Mouse (Mus musculus): ENCODE data around the gene Bcor. TPM values are rescaled to one million over a fixed set of nuclear protein-coding genes. Genes with fewer than 3 reads are reported as not detected.

Gene Bcor
- total RNA-seq, 1 experiment from 2014 or later: 42.0 TPM

DNA sequence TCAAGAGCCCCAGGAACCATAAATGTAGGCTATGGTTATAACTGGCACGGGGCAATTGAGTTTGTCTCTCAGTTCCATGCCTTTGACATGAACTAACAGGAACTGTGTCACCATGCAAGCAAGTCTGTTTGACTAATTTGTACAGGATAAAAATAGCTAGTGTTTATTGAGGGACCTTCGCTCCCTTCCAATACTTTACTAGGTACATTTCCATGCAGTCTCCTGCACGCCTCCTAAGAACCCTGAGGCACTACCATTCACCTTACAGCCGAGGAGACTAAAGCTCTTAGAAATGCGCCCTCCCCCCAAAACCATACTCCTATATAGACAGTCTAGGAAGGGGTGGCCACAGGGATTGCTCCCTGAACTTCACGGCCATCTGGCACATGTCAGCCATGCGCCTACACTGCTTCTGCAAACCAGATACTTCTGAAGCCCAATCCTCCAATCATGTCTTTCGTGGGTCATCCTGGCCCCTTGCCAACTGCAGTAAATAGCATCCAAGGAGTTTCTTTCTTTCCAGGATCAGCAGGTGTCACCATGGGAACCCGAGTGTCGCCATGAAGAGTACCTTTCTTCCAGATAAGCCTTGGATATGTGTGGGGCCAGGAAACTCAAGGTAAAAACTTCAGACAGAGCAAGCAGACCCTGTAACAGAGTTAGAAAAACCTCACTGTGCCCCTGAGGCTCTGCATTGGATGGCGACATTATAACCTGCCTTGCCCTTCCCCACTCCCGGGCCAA, 63.2 kb downstream of the Bcor start:
- no peak for ATAC-seq (replicated peaks in 1 of 2; ENCODE audit: insufficient read depth in 1 of 2, low FRiP score in 2 of 2, low TSS enrichment in 1 of 2, low read depth in 1 of 2, poor library complexity in 2 of 2, severe bottlenecking in 2 of 2)

DNA sequence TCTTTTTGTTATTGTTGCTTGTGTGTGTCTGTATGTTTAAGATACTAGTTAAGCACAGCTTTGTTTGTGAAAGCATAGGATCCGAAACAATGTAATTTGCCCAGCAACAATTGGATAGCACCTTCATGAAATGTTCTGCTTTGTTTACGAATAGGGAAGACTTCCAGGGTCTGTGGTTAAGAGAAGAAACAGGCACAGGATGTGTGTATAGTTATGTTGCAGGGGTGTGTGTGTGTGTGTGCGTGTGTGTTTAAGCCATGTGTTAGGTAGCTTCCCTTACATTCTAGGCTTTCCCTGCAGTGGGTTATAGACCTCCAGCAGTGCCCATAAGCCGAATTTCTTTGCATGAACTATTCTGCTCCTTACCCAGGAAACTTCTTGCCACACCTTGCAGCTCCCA, 66.8 kb downstream of the Bcor start:
- no peak for ATAC-seq (replicated peaks in 1 of 2; ENCODE audit: insufficient read depth in 1 of 2, low FRiP score in 2 of 2, low TSS enrichment in 1 of 2, low read depth in 1 of 2, poor library complexity in 2 of 2, severe bottlenecking in 2 of 2)

DNA sequence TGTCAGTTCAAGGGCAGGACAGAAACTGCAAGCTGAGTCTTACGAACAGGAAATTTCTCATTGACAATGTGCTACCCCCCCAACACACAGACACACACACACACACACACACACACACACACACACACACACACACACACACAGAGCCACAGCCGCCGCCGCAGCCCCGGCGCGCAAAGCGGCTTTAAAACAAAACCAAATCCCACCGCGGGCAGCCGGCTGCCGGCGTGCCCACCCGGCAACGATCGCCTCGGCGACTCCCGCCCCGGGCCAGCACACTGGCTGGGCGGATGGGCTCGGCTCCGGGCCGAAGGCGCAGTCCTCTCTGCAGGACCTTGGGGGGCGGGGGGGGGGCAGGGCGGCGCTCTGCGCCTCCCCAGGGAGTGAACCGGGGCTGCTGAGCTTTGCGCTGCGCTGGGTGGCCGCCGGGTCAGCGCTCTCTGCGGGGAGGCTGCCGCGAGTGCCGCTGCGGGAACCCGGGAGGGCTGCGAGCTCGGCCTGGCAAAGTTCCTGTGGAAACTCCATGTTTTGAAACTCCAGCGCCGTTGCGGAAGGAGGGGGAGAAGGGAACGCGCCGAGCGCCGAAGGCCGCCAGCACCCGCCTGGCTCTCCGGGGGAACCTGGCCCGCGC, 68.6 kb downstream of the Bcor start:
- no peak for ATAC-seq (replicated peaks in 1 of 2; ENCODE audit: insufficient read depth in 1 of 2, low FRiP score in 2 of 2, low TSS enrichment in 1 of 2, low read depth in 1 of 2, poor library complexity in 2 of 2, severe bottlenecking in 2 of 2)

DNA sequence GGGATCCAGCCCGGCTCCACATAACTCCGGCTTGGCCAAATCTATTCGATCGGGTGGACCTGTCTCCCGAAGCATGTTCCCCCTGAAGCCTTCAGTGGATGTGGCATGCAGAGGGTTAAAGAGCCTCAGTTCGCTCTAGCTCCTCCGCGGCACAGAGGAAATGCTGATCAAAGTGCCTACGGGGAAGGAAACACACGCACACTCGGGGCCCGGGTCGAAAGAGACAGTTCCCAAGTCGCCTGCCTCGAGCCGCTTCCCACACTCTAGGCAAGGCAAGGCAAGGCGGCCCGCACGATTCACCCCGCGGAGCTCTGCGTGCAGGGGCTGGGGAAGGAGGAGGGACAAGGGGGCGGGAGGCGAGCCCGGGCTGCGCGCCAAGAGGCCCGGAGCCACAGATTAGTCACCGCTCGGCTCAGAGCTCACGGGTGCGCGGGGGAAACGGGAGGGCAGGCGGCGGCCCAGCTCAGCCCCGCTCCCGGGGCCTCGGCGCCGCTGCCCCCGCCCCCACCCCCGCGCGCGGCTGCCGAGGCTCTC, 69.2 kb downstream of the Bcor start:
- peak; percentile 18 to 29; a peak in 2 of 4 replicates for ATAC-seq (replicated peaks in 1 of 2; ENCODE audit: insufficient read depth in 1 of 2, low FRiP score in 2 of 2, low TSS enrichment in 1 of 2, low read depth in 1 of 2, poor library complexity in 2 of 2, severe bottlenecking in 2 of 2)

DNA sequence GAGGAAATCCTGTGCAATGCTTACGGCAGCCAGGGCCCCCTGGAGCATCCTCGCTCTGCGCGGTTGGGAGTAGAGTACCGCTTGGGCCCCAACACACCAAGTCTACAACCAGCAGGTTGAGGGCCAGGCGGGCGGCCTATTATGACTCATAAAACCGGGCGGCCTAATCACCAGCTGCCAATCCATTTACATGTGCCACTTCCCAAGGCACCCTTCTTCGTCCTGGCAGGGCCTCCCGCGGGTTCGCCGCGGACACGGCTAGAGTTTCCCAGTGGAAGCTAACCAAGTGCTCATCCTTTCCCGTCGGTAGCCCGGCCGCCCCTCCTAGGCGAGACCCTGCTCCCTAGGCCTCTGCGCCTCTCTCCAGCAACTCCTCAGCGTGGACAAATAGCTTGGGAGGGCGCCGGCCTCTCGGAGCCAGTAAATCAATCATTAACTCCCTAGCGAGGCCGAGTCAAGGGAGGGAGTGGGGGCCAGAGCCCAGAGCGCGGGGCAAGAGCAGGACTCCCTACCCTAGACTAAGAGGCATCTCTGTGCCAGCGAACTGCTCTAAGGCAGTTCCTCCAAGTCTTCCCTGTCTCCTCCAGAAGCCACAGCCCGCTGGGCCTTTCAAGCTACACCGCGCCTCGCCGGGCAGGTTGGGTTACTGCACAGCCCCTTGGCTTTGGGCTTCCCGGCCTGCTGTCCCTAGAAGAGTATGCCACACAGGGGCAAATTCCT, 69.8 kb downstream of the Bcor start:
- ATAC-seq (replicated peaks in 1 of 2; ENCODE audit: insufficient read depth in 1 of 2, low FRiP score in 2 of 2, low TSS enrichment in 1 of 2, low read depth in 1 of 2, poor library complexity in 2 of 2, severe bottlenecking in 2 of 2): no peak

DNA sequence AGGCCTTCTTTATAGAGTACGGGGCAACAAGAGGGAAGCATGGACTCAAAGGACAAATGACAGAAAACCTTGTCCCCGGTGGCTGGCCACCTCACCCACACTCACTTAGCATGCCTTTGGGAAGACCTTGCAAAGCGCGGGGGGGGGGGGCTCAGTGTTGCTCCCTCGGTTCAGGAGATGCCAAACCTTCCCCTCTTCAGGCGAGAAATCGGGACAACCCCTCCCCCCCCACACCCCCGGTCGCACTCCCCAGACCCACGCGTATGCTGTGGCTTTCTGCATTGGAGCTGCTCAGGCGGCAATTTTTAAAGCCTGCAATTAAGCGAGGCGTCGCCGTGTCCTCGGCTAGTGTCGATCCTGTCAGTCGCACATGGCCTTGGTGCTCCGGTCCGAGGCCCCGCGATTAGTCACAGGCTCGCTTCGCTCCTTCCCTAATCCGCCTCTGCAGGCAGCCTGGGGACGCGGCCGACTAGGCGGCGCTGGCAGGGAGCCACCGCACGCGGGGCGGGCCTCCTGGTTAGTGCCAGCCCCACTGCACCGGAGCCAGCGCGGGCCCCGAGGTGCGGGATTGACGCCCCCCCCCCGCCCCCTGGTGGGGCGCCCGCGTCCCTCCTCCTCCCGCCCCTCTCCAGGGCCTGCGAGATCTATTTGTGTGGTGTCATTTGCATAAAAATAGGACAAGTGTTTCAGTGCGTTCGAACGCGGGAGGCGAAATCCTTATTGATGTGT, 70.6 kb downstream of the Bcor start:
- peak in 1 of 2 experiments; percentile 30; a peak in 1 of 4 replicates for ATAC-seq (replicated peaks in 1 of 2; ENCODE audit: insufficient read depth in 1 of 2, low FRiP score in 2 of 2, low TSS enrichment in 1 of 2, low read depth in 1 of 2, poor library complexity in 2 of 2, severe bottlenecking in 2 of 2)

DNA sequence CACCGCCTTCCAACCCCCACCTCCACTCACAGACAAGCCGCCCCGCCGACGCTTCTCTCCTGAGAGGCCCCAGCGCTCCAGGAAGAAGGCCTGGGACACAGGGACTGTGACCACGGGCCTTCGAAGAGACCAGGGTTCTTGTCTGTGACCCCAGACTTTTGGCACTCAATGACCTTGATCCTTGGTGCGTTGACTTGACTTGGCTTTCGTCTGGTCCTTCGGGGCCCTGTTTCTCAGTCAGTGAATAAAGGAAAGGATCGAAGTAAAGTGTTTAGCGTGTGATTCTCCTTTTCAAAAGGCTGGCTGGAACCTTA, 71.2 kb downstream of the Bcor start:
- no peak for ATAC-seq (replicated peaks in 1 of 2; ENCODE audit: insufficient read depth in 1 of 2, low FRiP score in 2 of 2, low TSS enrichment in 1 of 2, low read depth in 1 of 2, poor library complexity in 2 of 2, severe bottlenecking in 2 of 2)

DNA sequence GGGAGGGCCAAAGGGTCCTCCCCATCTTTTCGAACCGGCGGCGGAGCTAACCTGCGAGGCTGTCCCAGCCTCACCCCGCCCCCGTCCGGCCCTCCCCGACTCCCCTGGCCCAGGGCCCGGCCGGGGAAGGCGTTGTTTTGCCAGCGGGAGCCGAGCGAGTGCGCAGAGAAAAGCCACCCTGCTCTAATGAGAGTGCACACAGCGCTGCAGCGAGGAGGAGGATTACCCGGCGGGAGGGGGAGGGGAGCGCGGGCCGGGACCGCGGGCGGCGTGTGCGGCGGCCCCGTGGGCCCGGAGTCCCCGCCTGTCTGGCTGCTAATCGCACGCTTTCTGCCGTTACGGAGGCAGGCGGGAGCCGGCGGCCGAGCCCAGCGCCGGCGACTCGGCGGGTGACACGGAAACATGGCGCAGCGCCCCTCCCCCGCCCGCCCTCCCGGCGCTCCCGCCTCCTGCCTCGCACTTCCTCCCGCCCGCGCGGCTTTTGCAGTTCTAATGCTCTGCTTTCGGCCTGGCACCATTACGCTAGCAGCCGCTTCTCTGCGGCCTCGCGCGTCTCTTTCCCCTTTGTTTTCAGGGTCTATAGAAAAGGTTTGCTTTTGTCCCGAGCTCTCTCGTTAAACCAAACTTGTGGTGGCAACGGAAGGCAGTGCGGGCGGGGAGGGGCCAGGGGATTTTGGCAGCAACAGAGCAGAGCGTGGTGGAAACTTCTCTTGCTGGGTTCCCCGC, 71.7 kb downstream of the Bcor start:
- peak; percentile 34 to 48; a peak in 3 of 4 replicates for ATAC-seq (replicated peaks in 1 of 2; ENCODE audit: insufficient read depth in 1 of 2, low FRiP score in 2 of 2, low TSS enrichment in 1 of 2, low read depth in 1 of 2, poor library complexity in 2 of 2, severe bottlenecking in 2 of 2)

DNA sequence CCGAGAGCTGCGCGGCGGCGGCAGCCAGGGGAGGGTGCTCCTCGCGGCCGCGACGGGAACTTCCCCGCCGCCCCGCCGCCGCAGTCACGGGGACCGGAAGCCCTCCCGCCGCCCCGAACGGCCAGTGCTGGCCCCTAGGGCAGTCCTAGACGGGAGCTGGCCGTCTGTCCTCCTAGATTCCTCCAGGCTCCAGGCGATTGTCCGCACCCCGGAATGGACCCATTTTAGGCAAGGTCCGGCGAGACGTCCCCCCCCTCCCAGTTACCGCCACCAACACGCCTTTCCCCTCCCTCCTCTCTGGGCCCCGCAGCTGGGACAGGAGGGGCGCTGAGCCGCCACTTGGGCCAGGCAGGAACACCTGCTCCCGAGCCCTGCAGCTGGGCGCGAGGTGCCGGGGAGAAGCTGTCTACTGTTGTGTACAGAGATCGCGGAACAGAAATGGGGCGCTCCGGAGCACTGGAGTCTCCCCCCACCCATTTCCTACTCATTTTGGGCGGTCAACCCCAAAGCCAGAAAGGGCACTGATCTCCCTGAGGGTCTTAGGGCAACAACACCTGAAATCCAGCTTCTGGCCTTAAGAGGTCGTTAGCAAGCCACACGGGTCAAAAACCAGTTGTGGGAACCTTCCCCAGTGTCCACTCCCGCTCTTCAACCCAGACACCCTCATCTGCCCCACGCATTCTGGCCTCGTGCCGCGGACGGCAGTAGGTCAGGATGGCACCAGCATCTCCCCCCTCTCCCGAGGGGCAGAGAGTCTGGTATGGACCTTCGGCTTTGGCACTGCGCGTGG, 72.4 kb downstream of the Bcor start:
- 0 out of 4 replicates have a peak, but pooled peaks of 1 of the 2 experiments have one; percentile 26 for ATAC-seq (replicated peaks in 1 of 2; ENCODE audit: insufficient read depth in 1 of 2, low FRiP score in 2 of 2, low TSS enrichment in 1 of 2, low read depth in 1 of 2, poor library complexity in 2 of 2, severe bottlenecking in 2 of 2)

DNA sequence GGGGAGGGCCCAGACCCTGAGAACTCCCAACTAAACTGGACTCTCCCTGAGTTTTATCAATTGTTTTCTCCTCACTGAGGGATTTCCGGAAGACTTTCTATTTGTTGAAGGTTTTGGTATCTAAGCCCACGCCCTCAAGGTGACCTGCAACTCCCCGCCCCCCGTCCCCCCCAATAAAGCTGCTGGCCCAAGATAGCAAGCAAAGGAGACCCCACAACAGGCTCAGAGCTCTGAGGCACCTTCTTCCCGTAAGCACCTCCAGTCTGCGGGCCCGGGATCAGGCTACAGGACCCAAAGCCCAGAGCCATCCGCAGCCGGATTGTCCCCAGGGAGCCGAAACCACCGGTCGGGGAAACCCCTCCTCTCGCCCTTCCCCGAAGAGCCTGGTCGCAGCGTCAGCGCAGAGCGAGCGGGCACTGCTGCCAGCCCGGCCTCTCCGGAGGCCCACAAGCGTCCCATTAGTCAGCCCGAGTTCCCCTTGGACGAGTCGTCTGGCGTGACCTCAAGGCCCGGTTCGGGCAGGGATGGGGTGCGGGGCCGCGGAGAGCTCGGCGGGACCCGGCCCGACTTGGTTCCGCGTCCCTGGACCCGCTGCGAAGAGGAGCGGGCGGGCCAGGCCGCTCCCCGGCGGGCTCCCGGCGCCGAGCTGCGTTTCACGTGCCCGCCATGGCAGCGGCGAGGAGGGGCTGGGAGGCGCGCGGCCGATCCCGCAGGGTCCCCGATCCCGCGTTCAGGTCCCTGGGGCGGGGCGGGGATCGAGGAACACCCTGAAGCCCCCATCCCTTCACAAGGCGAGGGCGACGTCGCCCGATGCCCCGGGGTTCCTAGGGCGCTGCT, 73.3 kb downstream of the Bcor start:
- no peak for ATAC-seq (replicated peaks in 1 of 2; ENCODE audit: insufficient read depth in 1 of 2, low FRiP score in 2 of 2, low TSS enrichment in 1 of 2, low read depth in 1 of 2, poor library complexity in 2 of 2, severe bottlenecking in 2 of 2)

DNA sequence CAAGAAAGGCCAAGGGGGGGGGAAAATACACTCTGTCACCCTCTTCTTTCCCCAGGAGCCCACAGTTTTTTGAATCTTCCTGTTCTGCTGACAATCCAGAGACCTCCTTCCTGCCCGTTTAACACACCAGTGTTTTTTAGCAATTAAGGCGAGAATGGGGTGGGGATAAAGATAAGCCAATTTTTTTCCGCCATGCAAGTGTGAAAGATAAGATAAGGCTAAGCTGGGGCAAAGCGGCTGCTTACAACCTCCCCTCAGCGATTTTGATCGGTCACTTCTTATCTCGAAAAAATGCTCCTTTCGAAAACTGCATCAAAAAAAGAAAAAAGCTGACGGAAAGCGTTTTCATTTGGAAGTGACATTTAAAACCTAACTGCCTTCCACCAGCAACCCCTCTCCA, 74.2 kb downstream of the Bcor start:
- ATAC-seq (replicated peaks in 1 of 2; ENCODE audit: insufficient read depth in 1 of 2, low FRiP score in 2 of 2, low TSS enrichment in 1 of 2, low read depth in 1 of 2, poor library complexity in 2 of 2, severe bottlenecking in 2 of 2): no peak

DNA sequence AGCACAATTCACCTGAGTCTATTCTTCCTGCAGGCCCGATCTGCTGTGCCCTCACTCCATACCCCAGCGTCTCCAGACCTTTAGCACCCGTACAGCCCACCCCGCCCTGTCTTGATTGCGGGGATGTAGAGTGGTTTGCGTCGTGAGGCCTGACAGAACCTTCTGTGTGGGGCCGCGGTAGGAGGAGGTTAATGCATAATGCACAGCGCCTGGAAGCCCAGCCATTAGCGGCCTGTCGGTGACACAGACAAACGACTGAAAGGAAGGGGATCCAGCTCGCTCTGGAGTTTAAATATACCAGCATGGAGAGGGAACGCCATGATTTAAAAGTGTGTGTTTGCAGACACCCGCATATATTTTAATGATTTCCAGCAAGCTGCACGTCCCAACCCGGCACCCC, 74.9 kb downstream of the Bcor start:
- no peak for ATAC-seq (replicated peaks in 1 of 2; ENCODE audit: insufficient read depth in 1 of 2, low FRiP score in 2 of 2, low TSS enrichment in 1 of 2, low read depth in 1 of 2, poor library complexity in 2 of 2, severe bottlenecking in 2 of 2)

DNA sequence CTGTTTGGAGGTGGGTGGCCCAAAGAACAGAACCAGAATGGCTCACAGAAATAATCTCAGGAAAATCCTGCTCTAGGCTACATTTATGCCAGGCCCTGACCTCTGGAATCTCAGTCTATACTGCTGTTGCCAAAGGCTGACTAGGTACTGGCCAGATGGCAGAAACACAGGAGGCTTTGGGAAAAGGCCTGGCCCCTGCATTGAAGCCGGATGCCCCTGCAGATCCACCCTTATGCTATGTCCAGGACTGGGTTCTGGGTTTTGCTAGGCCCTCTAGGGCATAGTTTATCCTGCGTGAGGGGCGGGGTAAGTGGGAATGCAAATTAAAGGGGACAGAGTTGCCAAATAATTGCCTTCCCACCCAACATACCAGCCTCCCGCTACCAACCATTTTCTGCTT, 75.5 kb downstream of the Bcor start:
- no peak for ATAC-seq (replicated peaks in 1 of 2; ENCODE audit: insufficient read depth in 1 of 2, low FRiP score in 2 of 2, low TSS enrichment in 1 of 2, low read depth in 1 of 2, poor library complexity in 2 of 2, severe bottlenecking in 2 of 2)

DNA sequence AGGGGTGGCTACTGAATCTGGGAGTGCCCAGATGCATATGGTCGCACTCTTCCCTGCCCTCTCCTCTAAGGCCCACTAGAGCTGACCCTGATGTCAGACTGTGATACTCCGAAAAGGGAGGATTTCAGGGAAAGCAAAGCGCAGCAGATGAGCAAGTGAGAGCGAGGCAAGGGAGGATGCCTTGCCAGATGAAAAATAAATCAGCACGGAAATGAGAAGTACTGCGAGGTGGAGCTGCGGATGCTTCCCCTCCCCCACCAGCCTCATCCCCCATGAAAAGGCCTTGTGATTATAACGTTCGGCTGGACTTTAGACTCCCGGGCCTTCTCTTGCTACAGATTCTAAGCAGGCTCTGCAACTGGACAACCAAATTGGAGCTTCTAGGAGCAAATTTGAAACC, 76.5 kb downstream of the Bcor start:
- no peak for ATAC-seq (replicated peaks in 1 of 2; ENCODE audit: insufficient read depth in 1 of 2, low FRiP score in 2 of 2, low TSS enrichment in 1 of 2, low read depth in 1 of 2, poor library complexity in 2 of 2, severe bottlenecking in 2 of 2)

DNA sequence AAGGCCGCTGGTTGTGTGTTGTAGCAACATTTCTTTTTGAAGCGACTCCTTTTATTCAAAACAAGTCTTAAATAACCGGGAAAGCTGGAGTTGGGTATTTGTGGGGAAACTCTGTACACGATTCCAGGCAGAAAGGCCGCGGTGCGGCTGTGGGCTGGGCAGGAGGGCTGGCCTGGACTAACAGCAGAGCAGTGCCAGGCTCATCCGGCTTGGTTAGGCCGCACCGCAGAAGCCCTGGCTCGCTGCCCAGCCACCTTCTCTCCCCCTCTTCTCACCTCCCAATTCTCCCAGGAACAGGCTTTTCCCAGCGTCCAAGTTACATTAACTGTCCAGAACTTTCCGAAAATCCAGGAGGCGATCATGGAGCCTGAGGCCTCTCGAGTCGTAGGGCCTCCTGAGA, 77.4 kb downstream of the Bcor start:
- no peak for ATAC-seq (replicated peaks in 1 of 2; ENCODE audit: insufficient read depth in 1 of 2, low FRiP score in 2 of 2, low TSS enrichment in 1 of 2, low read depth in 1 of 2, poor library complexity in 2 of 2, severe bottlenecking in 2 of 2)

DNA sequence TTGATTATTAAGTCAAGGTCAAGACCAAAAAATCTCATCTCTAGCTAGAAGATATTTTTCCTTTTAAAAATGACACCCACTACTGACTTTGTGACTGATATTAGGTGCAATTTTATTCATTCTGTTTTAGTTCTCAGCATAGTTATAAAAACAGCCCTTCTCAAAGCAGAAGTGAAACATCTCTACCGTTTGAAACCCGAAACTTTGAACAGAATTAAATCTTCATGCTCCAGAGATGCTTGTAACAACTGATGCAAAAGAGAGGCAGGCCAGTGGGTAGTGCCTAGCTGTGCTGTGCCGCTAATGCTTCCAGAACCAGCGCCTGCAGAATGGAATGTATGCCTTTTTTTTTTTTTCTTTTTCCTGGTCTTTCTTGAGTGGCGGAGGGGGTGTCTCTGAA, 78.0 kb downstream of the Bcor start:
- ATAC-seq (replicated peaks in 1 of 2; ENCODE audit: insufficient read depth in 1 of 2, low FRiP score in 2 of 2, low TSS enrichment in 1 of 2, low read depth in 1 of 2, poor library complexity in 2 of 2, severe bottlenecking in 2 of 2): no peak
